In the genomic region with DNA sequence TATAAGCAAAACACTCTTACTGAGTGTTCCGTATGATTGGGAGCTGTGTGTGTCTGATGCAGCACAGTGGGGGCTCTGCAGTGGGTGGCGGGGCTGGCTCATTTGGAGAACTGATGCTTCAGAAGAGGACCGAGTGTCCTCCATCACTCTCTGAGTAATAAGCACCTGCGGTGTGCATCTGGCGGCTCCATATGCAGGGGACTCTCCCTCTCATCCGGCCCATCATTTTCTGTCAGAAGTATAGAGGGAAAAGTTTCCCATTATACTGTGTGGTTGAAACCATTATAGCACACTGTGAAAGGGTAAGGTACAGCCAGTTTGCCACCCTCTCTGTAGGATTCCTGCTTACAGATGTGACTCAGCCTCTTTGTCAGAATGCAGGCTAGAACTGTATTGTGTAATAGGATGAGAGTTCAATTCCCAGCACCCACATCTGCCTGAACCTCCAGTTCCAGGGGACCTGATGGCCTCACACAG, we compare ENCODE assay signal across 9 mouse cellular contexts. TPM values are rescaled to one million over a fixed set of nuclear protein-coding genes. Genes with fewer than 3 reads are reported as not detected.
DNase-seq lines count a peak whose midpoint lies in the region; ATAC-seq lines count a peak whose summit lies in the region.
"Had no signal": no experiment of that assay in that cellular context is flagged by ENCODE, and none has a peak within 500 bp of the region (broad histone marks: within the 10 kb centered on the region; RNA-seq: fewer than 3 reads in every experiment).

No protein-coding gene starts in this region.

- 0 out of 2 replicates have a peak, but pooled peaks cover 2% of the 10 kb centered on the region for H3K36me3 ChIP-seq in forebrain, embryonic 13.5 days (ENCODE audit: poor library complexity, severe bottlenecking)
- H3K36me3 ChIP-seq in midbrain, embryonic 11.5 days (ENCODE audit: control insufficient read depth, insufficient read depth, low read length) = no peaks in the 10 kb centered on the region

- H3K27me3 ChIP-seq in forebrain, embryonic 13.5 days = no peaks in the 10 kb centered on the region
- no peaks in the 10 kb centered on the region for H3K27me3 ChIP-seq in midbrain, embryonic 11.5 days (ENCODE audit: control insufficient read depth, insufficient read depth, low read length)

- H3K9me3 ChIP-seq in forebrain, embryonic 13.5 days (replicated peaks) = no peaks in the 10 kb centered on the region
- no peaks in the 10 kb centered on the region for H3K9me3 ChIP-seq in midbrain, embryonic 11.5 days (ENCODE audit: control insufficient read depth, low read length)

- no peak overlapping the region for H3K4me3 ChIP-seq in forebrain, embryonic 13.5 days
- H3K4me3 ChIP-seq in midbrain, embryonic 11.5 days (ENCODE audit: low read depth, low read length) = no peak overlapping the region

- H3K4me1 ChIP-seq in forebrain, embryonic 13.5 days = peaks cover 84% of the 10 kb centered on the region
- peaks cover 72% of the 10 kb centered on the region for H3K4me1 ChIP-seq in midbrain, embryonic 11.5 days (ENCODE audit: control insufficient read depth, insufficient read depth, low read length)

- peak overlapping the region; percentile 30 for H3K4me2 ChIP-seq in forebrain, embryonic 13.5 days
- peak overlapping the region; percentile 9; the same call in 1 of the 2 replicates for H3K4me2 ChIP-seq in midbrain, embryonic 11.5 days

- 41% methylated on average over 6 of the region's 6 CpGs for WGBS in forebrain, embryonic 13.5 days
- 58% methylated on average over 6 of the region's 6 CpGs for WGBS in midbrain, embryonic 11.5 days

- ATAC-seq in forebrain, embryonic 13.5 days = no peak
- ATAC-seq in midbrain, embryonic 11.5 days (ENCODE audit: low FRiP score) = no peak

- peak; percentile 69 for DNase-seq in cerebellum, adult 18-20 months
- DNase-seq in cerebellum, postnatal 4 days (ENCODE audit: low spot score in 2 of 2) = no peak
- DNase-seq in 416B (ENCODE audit: low read depth) = peak; percentile 58
- no peak for DNase-seq in midbrain, embryonic 11.5 days (ENCODE audit: low spot score, missing footprints)
- DNase-seq in retina, embryonic 14.5 days (ENCODE audit: low spot score) = no peak
- no peak for DNase-seq in thymus, postnatal 25 days
- no peak for DNase-seq in ovary, postnatal 36 days (ENCODE audit: low spot score)
- DNase-seq: adrenal gland, postnatal 10 days had no signal

- H3K27ac ChIP-seq in forebrain, embryonic 13.5 days = peak overlapping the region; percentile 64
- peak overlapping the region; percentile 59 for H3K27ac ChIP-seq in midbrain, embryonic 11.5 days (ENCODE audit: low read depth, low read length)

- H3K9ac ChIP-seq in forebrain, embryonic 13.5 days = 0 out of 2 replicates have a peak overlapping the region, but pooled peaks have one; percentile 9
- H3K9ac ChIP-seq in midbrain, embryonic 11.5 days (ENCODE audit: low read length) = 0 out of 2 replicates have a peak overlapping the region, but pooled peaks have one; percentile 9

RNA-seq across cellular contexts. Expression of a gene that starts 8.9 kb away (rescaled TPM):
- polyA plus RNA-seq in forebrain, embryonic 13.5 days (2015; fragmentation: Nextera tagmentation; extraction: Ambion mirVana) = 54.2 and 61.3 TPM in 2 replicates
- polyA plus RNA-seq in midbrain, embryonic 11.5 days (2014; fragmentation: Nextera tagmentation; extraction: Ambion mirVana) = 83.7 and 86.7 TPM in 2 replicates

Comparison
In these comparisons a context has a peak if more than half of its experiments do, and no peak if none do; other contexts are left out.
1. DNase-seq: peak in cerebellum, adult 18-20 months (2 of 2) and 416B (single experiment); none in cerebellum, postnatal 4 days (0 of 2), midbrain, embryonic 11.5 days (single experiment), retina, embryonic 14.5 days (single experiment), thymus, postnatal 25 days (single experiment) and ovary, postnatal 36 days (single experiment).